Mouse (Mus musculus): ENCODE measurements around the gene Stk38l. TPM values are rescaled to one million over a fixed set of nuclear protein-coding genes. Genes with fewer than 3 reads are reported as not detected.

Stk38l gene
- polyA plus RNA-seq, 1 experiment from 2014 or later, result 17.3 TPM

- no peak for TF ChIP-seq CTCF (IDR thresholded peaks at IDR 0.05)
- no peaks in the 10 kb centered on the region for H3K27me3 ChIP-seq
- ChIA-PET POLR2A (no interaction called here), CTCF (no interaction called here)
- peak; percentile 91 for ATAC-seq
- DNase-seq (ENCODE audit: low read depth, low spot score), result no peak
- in situ Hi-C loops (cut with MboI; ENCODE audit: low pct_unique_long_range_greater_than_20kb), result no loop called here
Measured at GRCm38 (mm10) chr6:146795924-146796545, 71.2 kb downstream of the Stk38l start, which contains the start of gene Arntl2. Gene Arntl2, plus strand, starts transcription at chr6:146796055.

DNA sequence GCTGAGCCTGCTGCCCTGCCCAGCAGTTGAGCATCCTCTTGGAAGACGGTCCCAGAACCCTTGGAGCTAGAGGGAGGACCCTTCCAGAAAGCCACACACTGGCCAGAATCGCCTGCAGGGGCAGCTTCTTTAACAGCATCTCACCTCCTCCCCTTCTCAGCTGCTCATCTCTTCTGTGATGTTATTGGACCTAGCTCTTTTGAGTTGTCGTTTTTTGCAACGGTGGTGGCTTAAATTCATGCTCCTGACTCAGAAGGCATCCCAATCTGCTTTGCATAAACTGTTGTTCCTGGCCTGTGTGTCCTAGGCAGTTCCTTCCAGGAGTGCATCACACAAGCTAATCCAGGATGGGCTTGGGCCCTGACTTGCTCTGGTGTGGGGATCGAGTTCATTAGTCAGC lies 72.7 kb downstream of the Stk38l start:
- DNase-seq (ENCODE audit: low read depth, low spot score), result no peak
- TF ChIP-seq CTCF (IDR thresholded peaks at IDR 0.05), result no peak
- no peaks in the 10 kb centered on the region for H3K27me3 ChIP-seq
- CTCF ChIA-PET, result interaction anchor here (0.6 to 2.3 kb wide), 2 partner anchors 36 to 524 kb away, joined by 3 to 7 read pairs; no protein-coding TSS in a partner anchor
- in situ Hi-C loops (cut with MboI; ENCODE audit: low pct_unique_long_range_greater_than_20kb), result no loop called here
- ATAC-seq, result no peak
- POLR2A ChIA-PET, result interaction anchor here (0.7 kb wide), 1 partner anchor 15 kb away, joined by 3 read pairs; no protein-coding TSS in a partner anchor

DNA sequence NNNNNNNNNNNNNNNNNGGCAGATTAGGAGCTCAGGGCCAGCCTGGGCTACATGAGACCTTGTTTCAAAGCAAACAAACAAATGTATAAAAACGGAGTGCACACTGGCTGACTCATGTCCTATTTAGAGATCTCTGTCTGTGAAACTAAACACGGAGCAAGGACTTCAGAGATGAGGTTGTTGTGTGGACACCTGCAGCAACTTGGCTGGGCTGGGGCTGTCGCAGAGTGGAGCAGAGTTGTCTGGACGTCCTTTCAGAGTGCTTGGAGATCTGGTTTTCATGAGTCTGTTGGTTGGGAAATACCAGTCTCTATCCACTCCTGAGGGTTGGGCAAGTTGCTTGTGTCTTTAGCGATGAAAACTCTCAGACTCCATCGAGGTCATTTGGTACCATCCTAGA lies 85.2 kb downstream of the Stk38l start:
- no peak for ATAC-seq
- TF ChIP-seq CTCF (IDR thresholded peaks at IDR 0.05), result no peak
- in situ Hi-C loops (cut with MboI; ENCODE audit: low pct_unique_long_range_greater_than_20kb), result loop anchor here (25.0 kb wide), 2 partner anchors 1002 to 1152 kb away; no protein-coding TSS in a partner anchor
- CTCF ChIA-PET, result no interaction called here
- POLR2A ChIA-PET, result no interaction called here
- DNase-seq (ENCODE audit: low read depth, low spot score), result no peak
- H3K27me3 ChIP-seq, result no peaks in the 10 kb centered on the region

DNA sequence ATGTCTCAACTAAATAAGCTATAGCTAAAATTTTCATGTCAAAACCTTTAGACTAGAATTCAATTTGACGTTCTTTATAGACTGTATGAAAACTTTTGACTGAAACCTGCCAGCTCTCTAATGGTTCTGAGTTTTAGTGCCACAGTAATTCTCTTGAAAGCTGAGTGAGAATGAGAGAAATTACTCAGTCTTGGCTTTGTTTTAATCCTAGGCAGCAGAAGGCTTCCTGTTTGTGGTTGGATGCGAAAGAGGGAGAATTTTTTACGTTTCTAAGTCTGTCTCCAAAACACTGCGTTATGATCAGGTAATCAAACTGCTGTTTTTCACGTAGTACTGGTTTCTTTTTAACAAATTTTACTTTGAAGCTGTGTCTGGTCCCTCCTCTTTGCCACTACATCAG lies 88.2 kb downstream of the Stk38l start:
- no peak for TF ChIP-seq CTCF (IDR thresholded peaks at IDR 0.05)
- ATAC-seq (no peak), DNase-seq (ENCODE audit: low read depth, low spot score) (no peak)
- POLR2A ChIA-PET, result interaction anchor here (0.6 kb wide), 1 partner anchor 16 kb away, joined by 3 read pairs; no protein-coding TSS in a partner anchor
- H3K27me3 ChIP-seq, result no peaks in the 10 kb centered on the region
- in situ Hi-C loops (cut with MboI; ENCODE audit: low pct_unique_long_range_greater_than_20kb), result loop anchor here (25.0 kb wide), 2 partner anchors 999 to 1149 kb away; no protein-coding TSS in a partner anchor
- CTCF ChIA-PET, result interaction anchor here (0.9 to 1.8 kb wide), 3 partner anchors 12 to 51 kb away, joined by 3 to 5 read pairs (median 4); no protein-coding TSS in a partner anchor

DNA sequence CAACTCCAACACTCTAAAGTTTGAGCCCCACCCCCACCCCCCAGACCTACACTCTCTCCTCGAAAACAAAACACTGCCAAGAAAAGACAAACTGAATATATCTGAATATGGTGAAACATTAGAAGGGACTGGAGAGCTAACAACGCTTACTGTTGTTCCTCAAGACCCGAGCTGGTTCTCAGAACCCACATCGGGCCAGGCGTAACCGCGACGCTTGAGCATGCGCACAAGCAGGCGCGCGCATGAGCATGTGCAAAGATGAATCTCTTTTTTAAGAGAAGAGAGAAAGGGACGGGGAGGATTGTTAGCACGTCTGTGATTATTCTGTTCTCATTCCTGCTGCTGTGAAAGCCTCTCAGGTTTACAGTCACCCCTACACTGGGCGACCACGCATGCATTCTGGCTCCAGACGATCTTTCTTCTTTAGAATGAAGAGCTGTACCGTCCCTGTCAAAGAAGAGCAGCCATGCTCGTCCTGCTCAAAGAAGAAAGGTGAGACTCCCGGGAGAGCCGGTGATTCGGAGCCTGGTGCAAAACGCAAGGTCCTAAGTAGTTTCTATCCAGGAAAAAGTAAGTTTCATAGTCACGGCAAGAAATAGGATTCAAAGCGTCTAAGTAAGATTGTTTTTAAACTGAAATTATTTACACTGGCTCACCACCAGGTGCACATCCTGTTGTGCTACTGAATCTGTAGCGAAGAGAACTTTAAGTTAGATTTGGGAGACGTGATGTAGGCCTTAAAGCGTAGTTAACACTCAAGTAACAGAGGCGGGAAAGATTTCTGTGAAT lies 95.6 kb downstream of the Stk38l start:
- DNase-seq (ENCODE audit: low read depth, low spot score), result no peak
- POLR2A ChIA-PET, result no interaction called here

DNA sequence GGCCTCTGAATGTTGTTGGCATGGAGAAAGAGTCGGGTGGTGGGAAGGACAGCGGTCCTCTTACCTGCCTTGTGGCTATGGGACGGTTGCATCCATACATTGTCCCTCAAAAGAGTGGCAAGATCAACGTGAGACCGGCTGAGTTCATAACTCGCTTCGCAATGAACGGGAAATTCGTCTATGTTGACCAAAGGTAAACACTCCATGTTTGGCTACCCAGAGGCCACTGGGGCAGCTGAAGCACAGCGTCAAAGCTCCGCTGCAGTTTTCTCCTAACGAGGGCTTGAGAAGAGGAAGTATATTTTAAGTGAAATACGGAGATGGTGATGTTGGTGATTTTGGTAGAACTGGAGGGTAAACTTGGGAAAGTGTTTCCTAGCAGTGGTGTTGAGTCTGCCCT lies 97.2 kb downstream of the Stk38l start:
- ATAC-seq (no peak), DNase-seq (ENCODE audit: low read depth, low spot score) (no peak)
- in situ Hi-C loops (cut with MboI; ENCODE audit: low pct_unique_long_range_greater_than_20kb), result loop anchor here (25.0 kb wide), 2 partner anchors 990 to 1140 kb away; no protein-coding TSS in a partner anchor
- CTCF ChIA-PET, result interaction anchor here (1.4 to 2.6 kb wide), 2 partner anchors 173 to 198 kb away, joined by 3 to 6 read pairs; no protein-coding TSS in a partner anchor
- no peaks in the 10 kb centered on the region for H3K27me3 ChIP-seq
- no peak for TF ChIP-seq CTCF (IDR thresholded peaks at IDR 0.05)
- POLR2A ChIA-PET, result interaction anchor here (0.6 kb wide), 1 partner anchor 534 kb away, joined by 3 read pairs; no protein-coding TSS in a partner anchor

More for the DNA sequence above, 95.6 kb downstream of the Stk38l start:
- peak; percentile 63 for ATAC-seq
- peak; percentile 44 for TF ChIP-seq CTCF (IDR thresholded peaks at IDR 0.05)
- no peaks in the 10 kb centered on the region for H3K27me3 ChIP-seq
- CTCF ChIA-PET, result interaction anchor here (1.6 to 2.6 kb wide), 3 partner anchors 9 to 174 kb away, joined by 4 to 10 read pairs (median 6); no protein-coding TSS in a partner anchor
- in situ Hi-C loops (cut with MboI; ENCODE audit: low pct_unique_long_range_greater_than_20kb), result loop anchor here (25.0 kb wide), 2 partner anchors 992 to 1142 kb away; no protein-coding TSS in a partner anchor

GRCm38 (mm10) chr6:146824727-146825486 lies 100.1 kb downstream of the Stk38l start:
- TF ChIP-seq CTCF (IDR thresholded peaks at IDR 0.05), result peak; percentile 78
- CTCF ChIA-PET, result interaction anchor here (0.6 to 2.2 kb wide), 15 partner anchors 9 to 220 kb away, joined by 3 to 9 read pairs (median 3); no protein-coding TSS in a partner anchor
- ATAC-seq (peak; percentile 68), DNase-seq (ENCODE audit: low read depth, low spot score) (no peak)
- H3K27me3 ChIP-seq, result no peaks in the 10 kb centered on the region
- POLR2A ChIA-PET, result no interaction called here
- in situ Hi-C loops (cut with MboI; ENCODE audit: low pct_unique_long_range_greater_than_20kb), result loop anchor here (25.0 kb wide), 3 partner anchors 412 to 1137 kb away; no protein-coding TSS in a partner anchor

- ATAC-seq (no peak), DNase-seq (ENCODE audit: low read depth, low spot score) (no peak)
- H3K27me3 ChIP-seq, result no peaks in the 10 kb centered on the region
- in situ Hi-C loops (cut with MboI; ENCODE audit: low pct_unique_long_range_greater_than_20kb), result loop anchor here (25.0 kb wide), 1 partner anchor 412 kb away; no protein-coding TSS in a partner anchor
- TF ChIP-seq CTCF (IDR thresholded peaks at IDR 0.05), result no peak
- POLR2A ChIA-PET, result no interaction called here
- CTCF ChIA-PET, result interaction anchor here (0.6 to 2.2 kb wide), 12 partner anchors 9 to 220 kb away, joined by 3 to 9 read pairs (median 4); no protein-coding TSS in a partner anchor
Measured at GRCm38 (mm10) chr6:146825487-146825773, 100.6 kb downstream of the Stk38l start.

Other genes starting within 250 kb of the Stk38l start
- gene Itpr2, start 222.8 kb upstream of the Stk38l start, polyA plus RNA-seq (2021), result 12.7 TPM
- 75.5 TPM for gene Fgfr1op2, start 147.8 kb upstream of the Stk38l start, polyA plus RNA-seq (2021)
- gene Ints13, start 147.2 kb upstream of the Stk38l start, polyA plus RNA-seq (2021), result 54.7 TPM
- 99.0 TPM for gene Med21, start 82.4 kb upstream of the Stk38l start, polyA plus RNA-seq (2021)
- 54.8 TPM for gene Tm7sf3, start 82.2 kb upstream of the Stk38l start, polyA plus RNA-seq (2021)
- 8.1 TPM for gene Arntl2, start 71.1 kb downstream of the Stk38l start, polyA plus RNA-seq (2021)
- gene Smco2, start 125.1 kb downstream of the Stk38l start, polyA plus RNA-seq (2021), result not detected
- 138 TPM for gene Ppfibp1, start 163.5 kb downstream of the Stk38l start, polyA plus RNA-seq (2021)
- gene 1700034J05Rik, start 229.4 kb downstream of the Stk38l start, polyA plus RNA-seq (2021), result not detected

Data from Patski (cell line).